ENCODE assay signal across 8 mouse cellular contexts in the genomic region with DNA sequence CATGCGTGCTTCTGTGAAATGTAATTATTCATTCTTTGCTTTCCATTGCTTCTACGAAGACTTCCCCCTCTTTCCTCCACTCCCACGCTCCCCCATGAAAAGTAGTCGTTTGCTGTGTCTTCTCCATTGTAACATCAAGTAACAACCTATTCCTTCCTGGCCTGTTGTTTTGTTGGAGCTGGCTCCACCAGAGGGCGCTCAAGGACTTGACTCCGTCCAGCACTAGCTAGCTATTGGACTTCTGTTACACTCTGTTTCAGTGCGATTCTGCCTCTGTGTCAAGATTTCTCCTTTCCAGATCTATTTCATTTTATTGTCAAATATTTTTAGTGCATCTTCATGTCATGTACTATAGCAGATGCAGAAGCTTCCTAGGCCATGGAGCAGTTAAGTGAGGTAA. TPM values are rescaled to one million over a fixed set of nuclear protein-coding genes. Genes with fewer than 3 reads are reported as not detected.
DNase-seq lines count a peak whose midpoint lies in the region; ATAC-seq and TF ChIP-seq lines count a peak whose summit lies in the region.

No protein-coding gene starts in this region.

- no peak overlapping the region for H3K4me2 ChIP-seq in CH12.LX (ENCODE audit: insufficient read depth, low read depth, poor library complexity, severe bottlenecking)

- H3K9ac ChIP-seq in CH12.LX (ENCODE audit: insufficient read depth, low read depth): no peak overlapping the region

- H3K79me2 ChIP-seq in CH12.LX (replicated peaks; ENCODE audit: control insufficient read depth, extremely low read depth, insufficient read depth, poor library complexity, severe bottlenecking): no peaks in the 10 kb centered on the region

- DNase-seq in CH12.LX (ENCODE audit: extremely low read depth): peak; percentile 61
- peak; percentile 45 for DNase-seq in adrenal gland, adult 8-10 months
- peak; percentile 73 for DNase-seq in embryo, embryonic 10 days (ENCODE audit: low spot score)
- DNase-seq in layer of hippocampus, adult 9-10 months (ENCODE audit: low spot score): peak; percentile 63
- peak; percentile 84 for DNase-seq in lung, postnatal 36 days
- peak; percentile 79 to 89 for DNase-seq in right cerebral cortex, postnatal 10 days (ENCODE audit: low spot score in 2 of 2)
- DNase-seq in urinary bladder, postnatal 10 days (ENCODE audit: low spot score): peak; percentile 30

- peak; percentile 32 to 74; a peak in 2 of 4 replicates for TF ChIP-seq CTCF in CH12.LX (conservative IDR thresholded peaks at IDR 0.05 in 1 of 2, IDR thresholded peaks at IDR 0.05 in 1 of 2; ENCODE audit: low read depth in 2 of 2, low read length in 2 of 2)

- TF ChIP-seq RAD21 in CH12.LX (IDR thresholded peaks at IDR 0.05; ENCODE audit: low read depth, low read length): peak; percentile 67

- H3K27ac ChIP-seq in CH12.LX (ENCODE audit: insufficient read depth, low read depth): no peak overlapping the region

- in situ Hi-C loops in CH12.LX (cut with MboI; ENCODE audit: low pct_ligation_motif_present, low pct_unique_long_range_greater_than_20kb, low sequenced_read_pairs): loop anchor here (10.0 kb wide), 1 partner anchor 159 kb away; no protein-coding TSS in a partner anchor

- TF ChIP-seq POLR2A in CH12.LX (IDR thresholded peaks at IDR 0.05; ENCODE audit: low read depth, low read length): no peak

- H3K9me3 ChIP-seq in CH12.LX (replicated peaks; ENCODE audit: low read length): no peaks in the 10 kb centered on the region

- TF ChIP-seq EP300 in CH12.LX (IDR thresholded peaks at IDR 0.05; ENCODE audit: low read length): no peak

- no peaks in the 10 kb centered on the region for H3K4me1 ChIP-seq in CH12.LX (ENCODE audit: control insufficient read depth in 1 of 2, insufficient read depth in 2 of 2)

- no peak overlapping the region for H3K4me3 ChIP-seq in CH12.LX (replicated peaks in 1 of 3; ENCODE audit: low read depth in 2 of 3, low read length in 2 of 3, poor library complexity in 1 of 3)

- dilution Hi-C loops in CH12.LX (cut with MboI; ENCODE audit: extremely low pct_ligation_motif_present, extremely low pct_unique_long_range_greater_than_20kb, low sequenced_read_pairs): no loop called here

- H3K36me3 ChIP-seq in CH12.LX (replicated peaks in 1 of 2; ENCODE audit: control insufficient read depth in 1 of 2, insufficient read depth in 1 of 2, low read length in 1 of 2): no peaks in the 10 kb centered on the region

- ATAC-seq in granulocyte monocyte progenitor cell, adult 5-6 weeks (replicated peaks; ENCODE audit: poor library complexity, severe bottlenecking): peak; percentile 65

- H3K27me3 ChIP-seq in CH12.LX (replicated peaks): no peaks in the 10 kb centered on the region

TF ChIP-seq in CH12.LX, 34 proteins besides CTCF, POLR2A, EP300 and RAD21:
- no peak for TF ChIP-seq ZC3H11A (IDR thresholded peaks at IDR 0.05; ENCODE audit: low read depth, low read length)
- peak; percentile 53 for TF ChIP-seq SMC3 (IDR thresholded peaks at IDR 0.05; ENCODE audit: low read depth, low read length)
- TF ChIP-seq ETS1 (conservative IDR thresholded peaks at IDR 0.05; ENCODE audit: low read depth, low read length): no peak
- no peak for TF ChIP-seq SIN3A (IDR thresholded peaks at IDR 0.05; ENCODE audit: low read length)
- no peak for TF ChIP-seq ZKSCAN1 (IDR thresholded peaks at IDR 0.05; ENCODE audit: borderline replicate concordance, low read depth, low read length)
TF ChIP-seq in CH12.LX: peak in this region for 1.

RNA-seq across cellular contexts. Expression of a gene that starts 30.1 kb away (rescaled TPM):
- total RNA-seq in CH12.LX (2012; rRNA removed) (not detected in 2 replicates), CH12.LX (2014; rRNA removed) (not detected in 2 replicates)
- not detected in 2 replicates for polyA plus RNA-seq in CH12.LX (2012; ENCODE audit: insufficient read length, low read depth)
- 1 to 10 TPM; 4.1 to 9.0 (median 5.5) TPM for total RNA-seq in adrenal gland, adult 8-10 months (2022)
- not detected in 2 replicates for total RNA-seq in granulocyte monocyte progenitor cell, adult 5-6 weeks (2014; fragmentation: Nextera tagmentation)
- not detected in 2 replicates for total RNA-seq in granulocyte monocyte progenitor cell, adult 5-6 weeks (2017)

Comparison
In these comparisons a context has a peak if more than half of its experiments do, and no peak if none do; other contexts are left out.
1. DNase-seq: peak in every context shown above with its lines; median percentile 84 in lung, postnatal 36 days; 84 in right cerebral cortex, postnatal 10 days; 73 in embryo, embryonic 10 days; 63 in layer of hippocampus, adult 9-10 months; 61 in CH12.LX; 45 in adrenal gland, adult 8-10 months; 30 in urinary bladder, postnatal 10 days.
2. RNA of a gene that starts 30.1 kb away (total RNA-seq): 4.1 to 9.0 TPM in adrenal gland, adult 8-10 months; not detected in CH12.LX and not detected in granulocyte monocyte progenitor cell, adult 5-6 weeks; every median in the first group is over 4 times any median in the second.